Mouse (Mus musculus) spleen, adult 2 months (tissue): ENCODE measurements around the gene Gm20815. TPM values are rescaled to one million over a fixed set of nuclear protein-coding genes. Genes with fewer than 3 reads are reported as not detected.
"Not testable (repeated sequence)": the region's sequence is repeated elsewhere in the genome, so short reads cannot be mapped to it uniquely, and the experiment has no call there.

ENCODE experiments used
- DNase-seq, 2 experiments: peaks; one replicate each; pipeline versions ENCODE4 v3.0.0 to v3.0.0-alpha.2; 2012 to 2021; ENCODE audit warnings: low spot score in 2 of 2, low read depth in 1 of 2
- H3K27ac ChIP-seq: fragments of 200-500 bp; 2 replicates; pipeline ENCODE4 v1.5.1; 2012; ENCODE audit warnings: low read length, inconsistent platforms; ENCODE audit not compliant: insufficient read depth
- H3K27me3 ChIP-seq: fragments of 200-500 bp; 2 replicates; pipeline ENCODE4 v1.6.1; 2012; ENCODE audit warnings: mild to moderate bottlenecking, moderate library complexity, low read length, inconsistent platforms; ENCODE audit not compliant: control insufficient read depth, insufficient read depth
- H3K36me3 ChIP-seq: fragments of 200-500 bp; 2 replicates; pipeline ENCODE4 v1.6.1; 2012; ENCODE audit warnings: mild to moderate bottlenecking, low read length, inconsistent platforms; ENCODE audit not compliant: control insufficient read depth, insufficient read depth
- H3K4me1 ChIP-seq: fragments of 200-500 bp; 2 replicates; pipeline ENCODE4 v1.6.1; 2011; ENCODE audit warnings: inconsistent platforms; ENCODE audit not compliant: control insufficient read depth, insufficient read depth, insufficient read length
- H3K4me3 ChIP-seq: fragments of 200-500 bp; 2 replicates; pipeline ENCODE4 v1.5.1; 2011; ENCODE audit warnings: mild to moderate bottlenecking, inconsistent platforms; ENCODE audit not compliant: insufficient read depth, insufficient read length; ENCODE audit errors: extremely low read depth
- WGBS: fragments of 180-500 bp; shearing (Covaris S2); methylation state at CpG from one replicate; pipeline ENCODE4 v1.1.7; 2018; 5-methylcytosine and 5-hydroxymethylcytosine counted together
- polyA plus RNA-seq: library from polyadenylated mRNA; depleted of rRNA; stranded (reverse); fragments of >200 nt; gene quantifications from 2 replicates; pipeline ENCODE4 v1.2.3, GENCODE M21; 2012; rRNA removed

Gm20815 gene
- not detected in 2 replicates for polyA plus RNA-seq

GRCm38 (mm10) chrY:8835069-8835468, at the start of gene Gm20815:
TSS of gene Gm20815 (minus strand) at chrY:8835169.
- not testable (repeated sequence) for H3K4me3 ChIP-seq, DNase-seq, H3K27ac ChIP-seq, H3K4me1 ChIP-seq, H3K27me3 ChIP-seq, H3K36me3 ChIP-seq
- WGBS = no CpG with 5 or more reads among the region's 4 CpGs
